Mouse (Mus musculus) adrenal gland, postnatal 0 days (tissue): ENCODE measurements around the gene Dhh. TPM values are rescaled to one million over a fixed set of nuclear protein-coding genes. Genes with fewer than 3 reads are reported as not detected.

Source experiments
- polyA plus RNA-seq: library from polyadenylated mRNA; unstranded; fragments of >200 nt; fragmentation: Nextera tagmentation; extraction: Ambion mirVana; gene quantifications from 2 replicates; pipeline ENCODE4 v1.2.1, GENCODE M21; 2015

The Dhh gene
- polyA plus RNA-seq: 2.4 and 3.1 TPM in 2 replicates

GRCm38 (mm10) chr15:98897928-98898800 lies at the start of gene Dhh:
Gene Dhh (minus strand): TSS chr15:98898540.

GRCm38 (mm10) chr15:98934217-98934839 lies 36.0 kb upstream of the Dhh start, which contains the start of gene Tuba1b:
Gene Tuba1b (minus strand): TSS chr15:98934565.

GRCm38 (mm10) chr15:98917538-98918498 lies 19.5 kb upstream of the Dhh start, which contains the start of gene Lmbr1l:
Gene Lmbr1l (minus strand): TSS chr15:98918231.

GRCm38 (mm10) chr15:98893940-98894745 lies 4.2 kb downstream of the Dhh start, which contains the start of gene Rhebl1:
Gene Rhebl1 (minus strand): TSS chr15:98894540.

GRCm38 (mm10) chr15:98871070-98871915 lies 27.0 kb downstream of the Dhh start, which contains the start of gene Kmt2d:
Gene Kmt2d (minus strand): TSS chr15:98871204.

Other genes with a start within 250 kb of the Dhh start
- gene Ddx23, start 235.6 kb downstream of the Dhh start, polyA plus RNA-seq: 6.7 and 14.4 TPM in 2 replicates
- gene Rnd1, start 221.1 kb downstream of the Dhh start, polyA plus RNA-seq: 1.5 and 1.9 TPM in 2 replicates
- gene Ccdc65, start 190.3 kb downstream of the Dhh start, polyA plus RNA-seq: 0.60 and 1.0 TPM in 2 replicates
- gene Fkbp11, start 170.3 kb downstream of the Dhh start, polyA plus RNA-seq: 29.2 and 29.9 TPM in 2 replicates
- 34.5 and 51.3 TPM in 2 replicates for gene Arf3, start 135.3 kb downstream of the Dhh start, polyA plus RNA-seq
- 0.37 and 0.43 TPM in 2 replicates for gene Wnt10b, start 120.4 kb downstream of the Dhh start, polyA plus RNA-seq
- not detected in 2 replicates for gene Wnt1, start 108.7 kb downstream of the Dhh start, polyA plus RNA-seq
- gene Ddn, start 89.0 kb downstream of the Dhh start, polyA plus RNA-seq: 0.03 TPM in 1 of 2 replicates, not detected in the other
- 57.7 and 81.2 TPM in 2 replicates for gene Prkag1, start 67.0 kb downstream of the Dhh start, polyA plus RNA-seq
- gene Kmt2d, start 27.3 kb downstream of the Dhh start, polyA plus RNA-seq: 5.1 and 6.8 TPM in 2 replicates
- gene Rhebl1, start 4.0 kb downstream of the Dhh start, polyA plus RNA-seq: 9.2 and 11.9 TPM in 2 replicates
- gene Lmbr1l, start 19.7 kb upstream of the Dhh start, polyA plus RNA-seq: 10.6 and 11.6 TPM in 2 replicates
- gene Tuba1b, start 36.0 kb upstream of the Dhh start, polyA plus RNA-seq: 644 and 731 TPM in 2 replicates
- not detected in 2 replicates for gene Gm49450, start 55.0 kb upstream of the Dhh start, polyA plus RNA-seq
- gene Tuba1a, start 55.2 kb upstream of the Dhh start, polyA plus RNA-seq: 949 and 2,608 TPM in 2 replicates
- gene Tuba1c, start 131.4 kb upstream of the Dhh start, polyA plus RNA-seq: 86.3 and 141 TPM in 2 replicates
- 69.2 and 285 TPM in 2 replicates for gene Prph, start 156.6 kb upstream of the Dhh start, polyA plus RNA-seq
- gene Troap, start 176.0 kb upstream of the Dhh start, polyA plus RNA-seq: 5.4 and 6.5 TPM in 2 replicates
- gene C1ql4, start 189.3 kb upstream of the Dhh start, polyA plus RNA-seq: 0.19 and 0.26 TPM in 2 replicates
- 1.2 and 2.4 TPM in 2 replicates for gene Dnajc22, start 194.6 kb upstream of the Dhh start, polyA plus RNA-seq
- 15.4 and 21.1 TPM in 2 replicates for gene Spats2, start 227.4 kb upstream of the Dhh start, polyA plus RNA-seq